Mouse (Mus musculus) heart, embryonic 11.5 days (tissue): ENCODE measurements around the gene Ttf1. TPM values are rescaled to one million over a fixed set of nuclear protein-coding genes. Genes with fewer than 3 reads are reported as not detected.
A peak's percentile ranks its signal among the peaks of the same experiment; 100 is the strongest.

Experiments
- ATAC-seq: fragments of 200-750 bp; cut with Nextera tagmentation; replicated peaks from 2 replicates; pipeline ENCODE4 v1.8.0; 2017; ENCODE audit warnings: moderate library complexity; ENCODE audit not compliant: insufficient number of reproducible peaks, low FRiP score, low TSS enrichment
- H3K27ac ChIP-seq: fragments of 300-500 bp; sonication (generic); 2 replicates; pipeline ENCODE4 v1.5.1; 2014; ENCODE audit warnings: mild to moderate bottlenecking, low read depth, low read length
- H3K27me3 ChIP-seq: fragments of 300-500 bp; sonication (generic); 2 replicates; pipeline ENCODE4 v1.6.1; 2014; ENCODE audit warnings: mild to moderate bottlenecking, low read length, mixed read lengths; ENCODE audit not compliant: control insufficient read depth, insufficient read depth
- H3K36me3 ChIP-seq: fragments of 300-500 bp; sonication (generic); 2 replicates; pipeline ENCODE4 v1.6.1; 2014; ENCODE audit warnings: mild to moderate bottlenecking, low read length, moderate library complexity, mixed read lengths; ENCODE audit not compliant: control insufficient read depth, insufficient read depth
- H3K4me1 ChIP-seq: fragments of 300-500 bp; sonication (generic); 2 replicates; pipeline ENCODE4 v1.6.1; 2014; ENCODE audit warnings: low read length; ENCODE audit not compliant: control insufficient read depth, insufficient read depth
- H3K4me2 ChIP-seq: fragments of 300-500 bp; sonication (generic); 2 replicates; pipeline ENCODE4 v1.6.1; 2014; ENCODE audit warnings: mild to moderate bottlenecking, moderate library complexity
- H3K4me3 ChIP-seq: fragments of 300-500 bp; sonication (generic); 2 replicates; pipeline ENCODE4 v1.5.1; 2014; ENCODE audit warnings: low read depth, low read length
- H3K9ac ChIP-seq: fragments of 300-500 bp; sonication (generic); 2 replicates; pipeline ENCODE4 v1.6.1; 2014; ENCODE audit warnings: mild to moderate bottlenecking, low read depth, low read length, moderate library complexity
- H3K9me3 ChIP-seq: fragments of 300-500 bp; sonication (generic); replicated peaks from 2 replicates; pipeline ENCODE4 v1.6.1; 2016; ENCODE audit warnings: low read length; ENCODE audit not compliant: control insufficient read depth
- whole genome bisulfite sequencing: fragments of 180-500 bp; shearing (Covaris S2); extraction: QIAGEN DNeasy Blood & Tissue Kit; methylation state at CpG from one replicate; pipeline ENCODE4 v1.1.7; 2014; ENCODE audit not compliant: insufficient replicate concordance; 5-methylcytosine and 5-hydroxymethylcytosine counted together
- polyA plus RNA-seq: library from polyadenylated mRNA; unstranded; fragments of >200 nt; fragmentation: Nextera tagmentation; extraction: Ambion mirVana; gene quantifications from 2 replicates; pipeline ENCODE4 v1.2.1, GENCODE M21; 2014

Ttf1 gene
- polyA plus RNA-seq, 1 experiment from 2014 or later: 6.1 TPM

DNA sequence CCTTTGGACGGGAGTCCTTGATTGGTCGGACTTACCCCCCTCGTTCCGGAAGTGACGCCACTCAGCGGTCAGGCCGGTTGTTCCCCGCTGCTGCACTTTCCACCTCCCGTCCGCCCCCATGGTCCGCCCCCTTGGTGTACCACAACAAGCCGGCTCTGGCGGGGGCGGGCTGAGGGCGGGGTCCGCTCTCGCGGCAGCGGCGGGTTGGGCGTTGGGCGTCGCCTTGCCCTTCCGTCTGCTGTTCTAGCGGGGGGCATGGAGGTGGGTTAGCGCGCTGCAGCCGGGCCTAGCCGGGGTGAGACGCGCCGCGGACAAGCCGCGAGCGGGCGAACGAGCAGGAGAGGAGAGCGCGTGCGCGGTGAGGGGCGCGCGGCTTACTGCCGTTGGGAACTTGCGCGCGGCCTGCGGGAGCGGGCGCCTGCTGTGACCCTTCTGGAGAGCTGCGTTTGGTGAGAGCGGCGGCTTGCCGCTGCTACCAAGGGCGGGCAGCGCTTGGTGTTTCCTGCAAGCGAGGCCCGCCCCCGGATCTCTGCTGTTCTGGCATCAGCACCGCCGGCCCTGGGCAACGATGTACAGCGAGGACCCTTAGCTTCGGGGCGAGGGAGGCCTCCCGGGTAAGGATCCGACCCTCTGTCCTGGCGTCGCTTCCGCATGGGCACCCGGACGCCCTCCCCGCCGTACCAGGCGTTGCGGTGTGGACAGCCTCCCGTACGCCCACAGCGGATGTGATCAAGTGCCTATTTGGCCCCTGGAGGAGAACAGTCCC is 65.1 kb downstream of the Ttf1 start:
- WGBS: under 1% methylated on average over 81 of the region's 81 CpGs

DNA sequence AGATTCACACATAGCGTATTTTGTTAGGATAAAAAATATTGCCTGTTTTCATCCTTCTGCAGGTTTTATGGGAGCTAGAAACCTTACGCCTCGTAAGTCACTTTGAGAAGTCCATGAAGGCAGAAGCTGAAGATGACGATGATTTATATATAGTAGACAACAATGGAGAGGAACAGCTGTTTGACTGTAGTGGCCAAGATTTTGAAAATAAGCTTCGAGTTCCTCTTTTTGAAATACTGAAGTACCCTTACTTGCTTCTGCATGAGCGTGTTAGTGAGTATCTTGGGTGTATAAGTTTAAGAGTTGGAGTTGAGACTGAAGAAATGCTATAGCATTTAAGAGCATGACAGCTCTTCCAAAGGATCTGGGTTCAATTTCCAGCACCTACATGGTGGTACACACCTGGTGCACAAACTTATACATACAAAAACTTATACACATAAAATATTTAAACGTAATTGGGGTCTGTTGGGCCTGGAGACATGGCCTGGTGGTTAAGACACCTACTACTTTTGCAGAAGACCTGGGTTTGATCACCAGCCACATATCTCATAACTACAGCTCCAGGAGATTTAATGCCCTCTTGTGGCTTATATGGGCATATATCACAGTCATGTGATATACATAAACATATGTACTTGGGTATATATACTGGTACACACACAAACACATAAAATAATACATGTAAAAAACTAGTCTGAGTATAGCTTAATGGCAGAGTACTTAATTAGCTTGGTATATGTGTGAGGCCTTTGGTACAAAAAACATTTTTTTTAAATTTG is 70.2 kb downstream of the Ttf1 start:
- Histone ChIP-seq H3K4me3 (no peak overlapping the region), H3K4me1 (peaks cover 7% of the 10 kb centered on the region), H3K27me3 (no peaks in the 10 kb centered on the region), H3K27ac (no peak overlapping the region), H3K36me3 (peaks cover 21% of the 10 kb centered on the region), H3K9me3 (no peaks in the 10 kb centered on the region), H3K4me2 (no peak overlapping the region), H3K9ac (no peak overlapping the region)
- ATAC-seq: no peak
- WGBS: 94% methylated on average over 7 of the region's 7 CpGs

More for the DNA sequence above, 65.1 kb downstream of the Ttf1 start:
- Histone ChIP-seq H3K4me2 (peak overlapping the region; percentile 76), H3K9ac (peak overlapping the region; percentile 75), H3K27me3 (no peaks in the 10 kb centered on the region), H3K36me3 (peaks cover 8% of the 10 kb centered on the region; the same call in 1 of the 2 replicates), H3K4me3 (peak overlapping the region; percentile 77), H3K9me3 (no peaks in the 10 kb centered on the region), H3K27ac (peak overlapping the region; percentile 87), H3K4me1 (peaks cover 7% of the 10 kb centered on the region)
- peak; percentile 96 for ATAC-seq

DNA sequence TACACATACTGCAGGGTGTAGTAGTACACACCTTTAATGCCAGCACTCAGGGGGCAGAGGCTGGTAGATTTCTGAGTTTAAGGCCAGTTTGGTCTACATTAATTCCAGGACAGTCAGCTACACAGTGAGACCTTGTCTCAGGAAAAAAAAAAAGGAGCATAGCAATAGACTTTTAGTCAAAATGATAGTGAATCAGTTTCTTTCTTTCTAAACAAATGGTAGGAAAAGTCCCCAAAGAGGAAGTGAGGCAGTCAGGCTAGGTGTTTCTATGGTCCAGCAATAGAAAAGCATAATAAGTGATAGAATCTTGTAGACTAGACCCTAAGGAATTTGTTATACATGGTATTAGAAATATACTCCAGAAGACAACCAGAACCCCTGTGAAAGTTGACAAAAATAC is 75.1 kb downstream of the Ttf1 start:
- Histone ChIP-seq H3K4me1 (no peaks in the 10 kb centered on the region), H3K27me3 (no peaks in the 10 kb centered on the region), H3K9ac (no peak overlapping the region), H3K9me3 (no peaks in the 10 kb centered on the region), H3K27ac (no peak overlapping the region), H3K4me3 (no peak overlapping the region), H3K4me2 (no peak overlapping the region), H3K36me3 (peaks cover 21% of the 10 kb centered on the region; the same call in 1 of the 2 replicates)
- no peak for ATAC-seq

Other genes starting within 250 kb of the Ttf1 start
- 13.7 and 13.9 TPM in 2 replicates for gene Gtf3c4, start 219.9 kb upstream of the Ttf1 start, polyA plus RNA-seq
- gene Ddx31, start 219.9 kb upstream of the Ttf1 start, polyA plus RNA-seq: 9.1 and 9.4 TPM in 2 replicates
- not detected in 2 replicates for gene Barhl1, start 143.6 kb upstream of the Ttf1 start, polyA plus RNA-seq
- gene Cfap77, start 5.2 kb upstream of the Ttf1 start, polyA plus RNA-seq: 0.23 and 0.31 TPM in 2 replicates
- 7.3 and 12.8 TPM in 2 replicates for gene Setx, start 63.9 kb downstream of the Ttf1 start, polyA plus RNA-seq
- 0.23 TPM in 1 of 2 replicates, not detected in the other for gene Ntng2, start 192.7 kb downstream of the Ttf1 start, polyA plus RNA-seq